Mouse (Mus musculus) C2C12 (cell line): ENCODE measurements around the gene Slc34a1.

Source experiments
- CEBPB ChIP-seq: IDR thresholded peaks from one replicate; pipeline ENCODE4 v1.6.1; 2011; ENCODE audit warnings: low read depth, mild to moderate bottlenecking, control low read depth, moderate library complexity
- CTCF ChIP-seq: IDR thresholded peaks from one replicate; pipeline ENCODE4 v1.5.1; 2011; ENCODE audit not compliant: control insufficient read depth, insufficient read depth, insufficient read length
- MAX ChIP-seq: IDR thresholded peaks from one replicate; pipeline ENCODE4 v1.6.1; 2011; ENCODE audit warnings: mild to moderate bottlenecking, control low read depth
- USF1 ChIP-seq: IDR thresholded peaks from one replicate; pipeline ENCODE4 v1.6.1; 2011; ENCODE audit warnings: low read depth, mild to moderate bottlenecking, control low read depth, moderate library complexity

GRCm38 (mm10) chr13:55465184-55465583 lies 67.2 kb downstream of the Slc34a1 start:
- TF ChIP-seq USF1 (no peak), CTCF (no peak), MAX (peak; percentile 88), CEBPB (no peak)
